Mouse (Mus musculus): Measurements from ENCODE around the gene Aco1. TPM values are rescaled to one million over a fixed set of nuclear protein-coding genes. Genes with fewer than 3 reads are reported as not detected.

Aco1 gene
- polyA plus RNA-seq (2014; fragmentation: Illumina TruSeq; extraction: RNeasy Lipid Tissue Mini Kit (QIAGEN cat#74804); ENCODE audit: insufficient read depth, low read depth, low replicate concordance): 17.3 TPM

DNA sequence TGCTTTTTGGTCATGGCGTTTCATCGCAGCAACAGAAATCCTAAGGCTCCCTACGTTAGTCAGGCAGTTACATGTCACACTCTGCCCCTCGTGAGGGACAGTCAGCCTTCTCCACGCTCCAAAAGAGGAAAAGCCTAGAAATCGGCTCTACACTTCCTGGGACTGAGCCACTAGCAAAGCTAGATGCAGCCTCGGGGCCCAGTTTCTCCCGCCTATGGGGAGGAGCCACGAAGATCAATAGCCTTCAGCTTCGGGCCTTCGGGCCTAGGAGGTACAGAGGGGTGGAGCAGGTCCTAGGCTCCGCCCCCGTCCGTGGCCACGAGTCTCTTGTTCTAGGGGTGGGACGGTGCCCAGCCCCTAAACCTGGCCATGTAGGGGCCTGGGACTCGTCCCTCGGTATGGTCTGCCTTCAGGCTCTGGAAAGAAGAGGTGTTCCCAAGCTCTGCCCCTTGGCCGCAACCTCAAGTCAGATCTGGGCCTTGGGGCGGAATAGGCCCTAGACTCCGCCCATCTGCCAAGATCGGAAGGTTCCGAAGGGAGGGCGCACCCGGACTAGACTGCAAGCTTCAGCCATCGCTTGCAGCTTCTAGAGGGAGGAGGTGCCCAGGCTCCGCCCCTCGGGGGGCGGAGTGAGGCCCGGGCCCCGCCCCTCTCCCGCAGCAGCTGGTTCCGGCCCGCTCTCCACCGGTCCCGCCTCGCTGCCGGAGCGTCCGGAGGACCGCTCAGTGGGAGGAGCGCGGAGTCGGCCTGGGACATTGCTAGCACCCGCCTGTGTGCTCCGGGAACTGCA, at the start of gene Aco1:
TSS of gene Aco1 (plus strand) at position 339 of the 790 bp plus-strand sequence.

DNA sequence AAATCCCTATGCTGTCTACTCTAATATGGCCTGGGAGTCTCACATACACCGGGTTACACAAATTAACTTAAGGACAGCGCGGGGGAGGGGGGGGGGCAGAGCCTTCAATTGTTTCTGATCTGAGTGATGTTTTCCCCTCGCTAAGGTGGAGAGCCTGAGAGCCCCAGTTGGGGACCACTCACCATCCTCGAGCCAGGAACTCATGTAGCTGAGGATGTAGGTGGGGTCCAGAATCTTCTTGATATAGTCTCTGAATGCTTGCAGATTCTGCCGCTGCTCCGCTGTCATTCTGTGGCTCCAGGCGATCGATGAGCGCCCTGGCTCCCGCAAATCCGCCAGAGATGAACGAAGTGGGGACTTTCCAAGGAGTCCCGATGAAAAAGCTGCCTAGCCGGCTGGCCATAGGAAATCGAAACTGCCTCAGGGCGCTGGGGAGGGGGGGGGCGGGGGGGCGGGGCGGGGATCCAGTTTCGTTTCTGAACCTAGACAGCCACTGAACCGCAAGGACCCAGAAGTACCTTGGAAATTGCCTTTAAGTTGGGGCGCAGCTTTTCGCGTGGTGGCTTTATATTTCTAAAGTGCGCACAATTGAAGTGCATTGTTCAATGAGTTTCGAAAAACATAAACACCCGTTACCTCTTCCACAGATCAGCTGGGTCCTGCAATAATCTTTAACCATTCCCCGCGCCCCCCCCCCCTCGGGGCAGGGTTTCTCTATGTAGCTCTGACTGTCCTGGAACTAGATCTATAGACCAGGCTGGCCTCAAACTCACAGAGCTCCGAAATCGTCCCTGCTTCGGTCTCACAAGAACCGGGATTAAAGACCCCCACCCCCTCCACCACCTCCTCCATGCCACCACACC, 96.8 kb downstream of the Aco1 start, which contains the start of gene Ddx58:
TSS of gene Ddx58 (minus strand) at position 420 of the 863 bp plus-strand sequence.

Other genes with a start within 250 kb of the Aco1 start
- 13.8 TPM for gene Ddx58, start 96.7 kb downstream of the Aco1 start, polyA plus RNA-seq (2014; fragmentation: Illumina TruSeq; extraction: RNeasy Lipid Tissue Mini Kit (QIAGEN cat#74804); ENCODE audit: insufficient read depth, low read depth, low replicate concordance)
- gene Smim27, start 126.5 kb downstream of the Aco1 start, polyA plus RNA-seq (2014; fragmentation: Illumina TruSeq; extraction: RNeasy Lipid Tissue Mini Kit (QIAGEN cat#74804); ENCODE audit: insufficient read depth, low read depth, low replicate concordance): 15.7 TPM
- 9.6 TPM for gene Topors, start 126.8 kb downstream of the Aco1 start, polyA plus RNA-seq (2014; fragmentation: Illumina TruSeq; extraction: RNeasy Lipid Tissue Mini Kit (QIAGEN cat#74804); ENCODE audit: insufficient read depth, low read depth, low replicate concordance)
- gene Ndufb6, start 136.3 kb downstream of the Aco1 start, polyA plus RNA-seq (2014; fragmentation: Illumina TruSeq; extraction: RNeasy Lipid Tissue Mini Kit (QIAGEN cat#74804); ENCODE audit: insufficient read depth, low read depth, low replicate concordance): 162 TPM